Mouse (Mus musculus) spleen, adult 2 months (tissue): ENCODE measurements at regions not wholly inside any gene's neighbourhood (a gene's known extent, or its start where the extent isn't known, plus 50 kb on each side); places are given as distances from the start of the nearest gene placed in this dataset.

Experiments
- CTCF ChIP-seq: fragments of 200-500 bp; IDR thresholded peaks from 2 replicates; pipeline ENCODE4 v1.5.1; 2011; ENCODE audit warnings: mild to moderate bottlenecking, inconsistent platforms; ENCODE audit not compliant: insufficient read depth, insufficient read length, insufficient replicate concordance; ENCODE audit errors: extremely low read depth
- POLR2A ChIP-seq: fragments of 200-500 bp; IDR thresholded peaks from 2 replicates; pipeline ENCODE4 v1.6.1; 2011; ENCODE audit warnings: low read depth, low read length, inconsistent platforms

DNA sequence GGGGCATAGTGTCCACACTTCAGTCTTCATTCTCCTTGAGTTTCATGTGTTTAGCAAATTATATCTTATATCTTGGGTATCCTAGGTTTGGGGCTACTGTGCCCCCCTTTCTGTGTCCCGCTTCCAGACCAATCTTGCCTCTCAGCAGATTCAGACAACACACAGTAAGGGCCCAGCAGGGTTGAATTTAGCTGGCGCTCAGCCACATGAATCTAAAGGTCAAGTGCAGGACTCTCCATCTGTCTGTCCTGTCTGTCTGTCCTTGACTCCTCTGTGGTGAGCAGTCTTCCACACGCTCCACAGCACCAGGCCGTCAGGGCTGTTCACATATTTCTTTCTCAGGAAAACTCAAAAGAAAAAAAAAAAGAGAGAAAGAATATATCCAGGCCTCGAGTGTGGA lies 255.5 kb upstream of the Kdm8 start:
- TF ChIP-seq CTCF: no peak
- TF ChIP-seq POLR2A: no peak
